Mouse (Mus musculus) heart, embryonic 16.5 days (tissue): ENCODE results near the gene Ccdc158. TPM values are rescaled to one million over a fixed set of nuclear protein-coding genes. Genes with fewer than 3 reads are reported as not detected.

Source experiments
- ATAC-seq: fragments of 200-750 bp; cut with Nextera tagmentation; replicated peaks from 2 replicates; pipeline ENCODE4 v1.8.0; 2017; ENCODE audit warnings: moderate number of reproducible peaks; ENCODE audit not compliant: insufficient read depth, low FRiP score; ENCODE audit errors: extremely low read depth
- H3K27ac ChIP-seq: fragments of 300-500 bp; sonication (generic); 2 replicates; pipeline ENCODE4 v1.5.1; 2014; ENCODE audit warnings: mild to moderate bottlenecking, low read length, control low read depth, moderate library complexity
- H3K27me3 ChIP-seq: fragments of 300-500 bp; sonication (generic); 2 replicates; pipeline ENCODE4 v1.6.1; 2014; ENCODE audit warnings: low read length, mixed read lengths; ENCODE audit not compliant: control insufficient read depth, insufficient read depth
- H3K36me3 ChIP-seq: fragments of 300-500 bp; sonication (generic); 2 replicates; pipeline ENCODE4 v1.6.1; 2014; ENCODE audit not compliant: control insufficient read depth, insufficient read depth
- H3K4me1 ChIP-seq: fragments of 300-500 bp; sonication (generic); 2 replicates; pipeline ENCODE4 v1.6.1; 2014; ENCODE audit warnings: low read length, mixed read lengths; ENCODE audit not compliant: control insufficient read depth, insufficient read depth
- H3K4me2 ChIP-seq: fragments of 300-500 bp; sonication (generic); 2 replicates; pipeline ENCODE4 v1.6.1; 2014; ENCODE audit warnings: low read depth, mild to moderate bottlenecking, control low read depth, low read length
- H3K4me3 ChIP-seq: fragments of 300-500 bp; sonication (generic); 2 replicates; pipeline ENCODE4 v1.5.1; 2014; ENCODE audit warnings: mild to moderate bottlenecking, control low read depth, low read length
- H3K9ac ChIP-seq: fragments of 300-500 bp; sonication (generic); 2 replicates; pipeline ENCODE4 v1.6.1; 2014; ENCODE audit warnings: low read length, control low read depth
- H3K9me3 ChIP-seq: fragments of 300-500 bp; sonication (generic); replicated peaks from 2 replicates; pipeline ENCODE4 v1.6.1; 2016; ENCODE audit warnings: low read length; ENCODE audit not compliant: control insufficient read depth
- WGBS: fragments of 180-500 bp; shearing (Covaris S2); extraction: QIAGEN DNeasy Blood & Tissue Kit; methylation state at CpG from one replicate; pipeline ENCODE4 v1.1.7; 2014; 5-methylcytosine and 5-hydroxymethylcytosine counted together
- polyA plus RNA-seq: library from polyadenylated mRNA; unstranded; fragments of >200 nt; fragmentation: Nextera tagmentation; extraction: Ambion mirVana; gene quantifications from 2 replicates; pipeline ENCODE4 v1.2.1, GENCODE M21; 2015

Ccdc158 gene
- polyA plus RNA-seq, 1 experiment from 2014 or later: 0.81 TPM

DNA sequence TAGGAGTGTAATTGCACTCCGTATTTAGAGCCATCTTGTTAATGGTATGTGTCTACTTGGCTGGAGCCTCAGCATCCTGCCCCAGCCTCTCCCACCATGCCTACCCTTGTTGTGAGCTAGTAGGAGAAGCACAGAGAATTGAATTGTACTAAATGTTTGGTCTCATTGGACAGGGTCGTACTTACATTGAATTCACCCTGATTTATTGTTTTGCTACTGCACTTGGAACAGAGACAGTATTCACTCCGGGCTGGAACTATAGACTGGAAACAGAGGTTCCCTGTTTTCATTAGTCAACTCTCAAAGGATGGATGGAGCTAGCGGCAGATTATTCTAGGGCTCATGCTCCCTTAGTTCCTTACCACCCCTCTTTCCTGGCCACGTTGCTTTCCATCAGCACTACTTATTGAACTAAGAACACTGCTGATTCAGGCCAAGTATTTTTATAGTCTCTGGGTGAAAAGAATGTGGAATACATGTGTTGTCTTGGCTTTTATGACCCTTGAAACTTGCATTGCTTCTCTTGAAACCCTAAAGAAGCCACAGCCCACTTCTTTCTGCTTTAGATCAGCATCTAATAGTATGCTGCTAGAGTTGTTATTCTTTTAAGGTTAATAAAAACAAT is 36.7 kb upstream of the Ccdc158 start:
- Histone ChIP-seq H3K4me2 (no peak overlapping the region), H3K27ac (no peak overlapping the region), H3K36me3 (no peaks in the 10 kb centered on the region), H3K9ac (no peak overlapping the region), H3K27me3 (no peaks in the 10 kb centered on the region), H3K9me3 (no peaks in the 10 kb centered on the region), H3K4me1 (no peaks in the 10 kb centered on the region), H3K4me3 (no peak overlapping the region)
- ATAC-seq: no peak
- WGBS: 73% methylated on average over 5 of the region's 5 CpGs

DNA sequence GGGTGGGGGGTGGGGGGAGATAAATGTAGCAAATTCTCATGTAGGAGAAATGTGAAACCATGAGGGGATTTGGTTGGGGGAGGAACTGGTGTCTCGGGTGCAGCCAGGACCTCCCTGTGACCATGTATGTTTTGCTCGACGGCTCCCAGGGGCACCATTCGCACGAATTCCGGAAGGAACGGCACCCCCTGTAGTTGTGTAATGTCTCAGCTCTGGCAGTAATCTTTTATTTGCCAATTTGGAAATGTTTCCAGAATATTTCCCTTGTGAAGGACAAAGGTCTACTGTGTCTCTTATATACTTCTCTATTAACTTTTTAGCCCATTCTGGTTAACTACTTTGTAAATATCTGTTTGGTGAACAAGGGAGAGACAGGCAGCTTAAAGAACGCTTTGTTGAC is 35.7 kb upstream of the Ccdc158 start:
- Histone ChIP-seq H3K36me3 (no peaks in the 10 kb centered on the region), H3K4me2 (no peak overlapping the region), H3K4me3 (no peak overlapping the region), H3K27ac (no peak overlapping the region), H3K4me1 (no peaks in the 10 kb centered on the region), H3K27me3 (no peaks in the 10 kb centered on the region), H3K9ac (no peak overlapping the region), H3K9me3 (no peaks in the 10 kb centered on the region)
- ATAC-seq: no peak
- WGBS: 76% methylated on average over 8 of the region's 8 CpGs

- H3K4me2 ChIP-seq: no peak overlapping the region
- no peaks in the 10 kb centered on the region for H3K36me3 ChIP-seq
- no peak overlapping the region for H3K9ac ChIP-seq
- no peak overlapping the region for H3K4me3 ChIP-seq
- no peak for ATAC-seq
- H3K27ac ChIP-seq: no peak overlapping the region
- no peaks in the 10 kb centered on the region for H3K27me3 ChIP-seq
- no peaks in the 10 kb centered on the region for H3K9me3 ChIP-seq
- H3K4me1 ChIP-seq: no peaks in the 10 kb centered on the region
- 47% methylated on average over 7 of the region's 7 CpGs for WGBS
These were observed 32.9 kb upstream of the Ccdc158 start for GRCm38 (mm10) chr5:92707921-92708491.

GRCm38 (mm10) chr5:92703671-92704070 is 28.6 kb upstream of the Ccdc158 start:
- no peak overlapping the region for H3K4me3 ChIP-seq
- ATAC-seq: no peak
- no peaks in the 10 kb centered on the region for H3K27me3 ChIP-seq
- H3K27ac ChIP-seq: no peak overlapping the region
- H3K4me1 ChIP-seq: peaks cover 8% of the 10 kb centered on the region
- no peak overlapping the region for H3K4me2 ChIP-seq
- WGBS: 86% methylated on average over 8 of the region's 8 CpGs
- H3K9me3 ChIP-seq: no peaks in the 10 kb centered on the region
- no peaks in the 10 kb centered on the region for H3K36me3 ChIP-seq
- no peak overlapping the region for H3K9ac ChIP-seq

DNA sequence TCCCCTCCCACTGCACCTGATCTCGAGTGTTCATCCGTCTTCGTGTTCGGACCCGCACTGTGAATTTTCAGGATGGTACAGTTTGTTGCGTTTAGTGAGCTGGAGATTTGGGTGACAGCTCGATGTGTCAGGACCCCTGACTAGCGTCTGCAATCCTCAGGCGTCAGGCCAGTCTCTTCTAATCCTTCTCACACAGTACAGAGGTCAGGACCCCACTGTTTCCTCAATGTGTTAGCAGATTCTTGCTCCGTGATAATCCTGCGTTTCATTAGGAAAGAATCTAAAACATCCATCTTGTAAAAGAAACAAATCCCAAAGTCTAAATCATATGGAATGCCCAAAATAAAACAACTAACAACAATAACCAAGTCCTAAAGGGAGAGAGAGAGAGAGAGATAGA is 26.7 kb upstream of the Ccdc158 start:
- no peak overlapping the region for H3K27ac ChIP-seq
- H3K4me3 ChIP-seq: no peak overlapping the region
- H3K27me3 ChIP-seq: no peaks in the 10 kb centered on the region
- no peak for ATAC-seq
- H3K9me3 ChIP-seq: no peaks in the 10 kb centered on the region
- no peaks in the 10 kb centered on the region for H3K36me3 ChIP-seq
- H3K4me2 ChIP-seq: no peak overlapping the region
- WGBS: 44% methylated on average over 11 of the region's 11 CpGs
- H3K4me1 ChIP-seq: peaks cover 16% of the 10 kb centered on the region
- H3K9ac ChIP-seq: no peak overlapping the region

DNA sequence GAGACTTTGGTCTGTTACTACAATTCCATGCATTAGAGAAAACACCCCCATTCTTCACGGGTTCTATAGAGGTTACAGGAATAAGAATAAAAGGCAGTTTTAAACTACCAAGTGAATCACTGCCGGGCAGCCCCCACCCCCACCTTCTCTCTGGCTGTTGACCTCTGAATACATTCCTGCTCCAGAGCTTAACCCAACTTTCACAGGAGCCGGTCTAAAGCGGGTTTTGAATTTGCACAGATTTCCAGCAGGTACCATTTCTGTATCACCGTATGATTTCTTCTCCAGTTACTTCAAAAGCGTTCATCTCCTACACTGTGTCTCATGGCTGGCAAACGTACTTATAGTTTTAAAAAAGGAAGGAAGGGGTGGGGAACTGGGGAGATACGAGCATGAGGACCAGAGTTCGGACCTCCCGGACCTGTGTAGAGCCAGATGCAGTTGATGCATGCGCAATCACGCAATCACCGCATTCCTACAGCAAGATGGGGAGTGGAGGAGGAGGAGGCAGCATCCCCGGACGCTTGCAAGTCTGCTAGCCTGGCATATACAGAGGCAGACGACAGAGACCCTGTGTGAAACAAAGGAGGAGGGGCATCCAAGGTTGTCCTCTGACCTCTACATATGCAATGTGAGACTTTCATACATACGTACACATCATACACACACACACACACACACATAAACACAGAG is 23.9 kb upstream of the Ccdc158 start:
- Histone ChIP-seq H3K27ac (no peak overlapping the region), H3K36me3 (no peaks in the 10 kb centered on the region), H3K9ac (peak overlapping the region; percentile 26; the same call in 1 of the 2 replicates), H3K9me3 (no peaks in the 10 kb centered on the region), H3K27me3 (no peaks in the 10 kb centered on the region), H3K4me1 (peaks cover 30% of the 10 kb centered on the region), H3K4me3 (peak overlapping the region; percentile 22), H3K4me2 (peak overlapping the region; percentile 65)
- WGBS: 19% methylated on average over 17 of the region's 17 CpGs
- ATAC-seq: no peak

GRCm38 (mm10) chr5:92698131-92698836 is 23.2 kb upstream of the Ccdc158 start:
- Histone ChIP-seq H3K4me2 (peak overlapping the region; percentile 65), H3K27me3 (no peaks in the 10 kb centered on the region), H3K4me1 (peaks cover 31% of the 10 kb centered on the region), H3K36me3 (no peaks in the 10 kb centered on the region), H3K9ac (peak overlapping the region; percentile 56), H3K4me3 (peak overlapping the region; percentile 22), H3K9me3 (no peaks in the 10 kb centered on the region), H3K27ac (no peak overlapping the region)
- WGBS: 5% methylated on average over 15 of the region's 15 CpGs
- no peak for ATAC-seq

- H3K4me1 ChIP-seq: peaks cover 28% of the 10 kb centered on the region
- whole genome bisulfite sequencing: 58% methylated on average over 10 of the region's 10 CpGs
- peak; percentile 81 for ATAC-seq
- H3K4me3 ChIP-seq: no peak overlapping the region
- peak overlapping the region; percentile 14; the same call in 1 of the 2 replicates for H3K4me2 ChIP-seq
- peak overlapping the region; percentile 78 for H3K27ac ChIP-seq
- H3K9me3 ChIP-seq: no peaks in the 10 kb centered on the region
- H3K36me3 ChIP-seq: no peaks in the 10 kb centered on the region
- no peak overlapping the region for H3K9ac ChIP-seq
- no peaks in the 10 kb centered on the region for H3K27me3 ChIP-seq
These were observed 19.4 kb upstream of the Ccdc158 start for GRCm38 (mm10) chr5:92694316-92694995.
